Mouse (Mus musculus): ENCODE results near the gene Zfp628. TPM values are rescaled to one million over a fixed set of nuclear protein-coding genes. Genes with fewer than 3 reads are reported as not detected.
A peak's percentile ranks its signal among the peaks of the same experiment; 100 is the strongest.
"Not testable (repeated sequence)": the region's sequence is repeated elsewhere in the genome, so short reads cannot be mapped to it uniquely, and the experiment has no call there.

Gene Zfp628
- polyA plus RNA-seq, 1 experiment: 40.2 TPM

DNA sequence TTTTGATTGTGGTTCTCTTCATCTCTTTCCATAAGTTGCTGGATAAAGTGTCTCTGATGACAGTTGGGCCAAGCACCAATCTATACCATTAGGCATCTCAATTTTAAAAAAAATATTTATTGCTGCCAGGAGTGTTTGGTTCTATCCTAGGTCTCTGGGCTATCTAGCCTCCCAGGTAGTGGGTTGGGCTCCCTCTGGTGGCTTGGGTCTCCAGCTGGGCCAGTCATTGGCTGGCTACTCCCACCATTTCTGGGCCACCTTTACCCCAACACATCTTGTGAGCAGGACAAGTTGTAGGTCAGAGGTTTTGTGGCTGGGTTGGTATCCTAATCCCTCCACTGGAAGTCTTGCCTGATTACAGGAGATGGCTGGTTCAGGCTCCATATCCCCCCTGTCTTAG is 36.8 kb upstream of the Zfp628 start:
- peak; percentile 60 for DNase-seq
- no peaks in the 10 kb centered on the region for H3K36me3 ChIP-seq (ENCODE audit: control insufficient read depth, insufficient read depth, low read length)
- TF ChIP-seq CTCF (IDR thresholded peaks at IDR 0.05; ENCODE audit: borderline replicate concordance, control insufficient read depth, extremely low read depth, insufficient read depth, low read length, poor library complexity): peak; percentile 53; the same call in 1 of the 2 replicates
- no peak for TF ChIP-seq POLR2A (IDR thresholded peaks at IDR 0.05; ENCODE audit: control insufficient read depth, extremely low read depth, insufficient read depth, low read length, poor library complexity)
- peaks cover 12% of the 10 kb centered on the region for H3K4me1 ChIP-seq (replicated peaks; ENCODE audit: control insufficient read depth, insufficient read depth, low read length)
- no peaks in the 10 kb centered on the region for H3K27me3 ChIP-seq (ENCODE audit: control insufficient read depth, insufficient read depth, low read length)
- no peak overlapping the region for H3K4me3 ChIP-seq (ENCODE audit: control insufficient read depth, insufficient read depth, low read length)
- H3K27ac ChIP-seq (ENCODE audit: control insufficient read depth, insufficient read depth, low read length): no peak overlapping the region

DNA sequence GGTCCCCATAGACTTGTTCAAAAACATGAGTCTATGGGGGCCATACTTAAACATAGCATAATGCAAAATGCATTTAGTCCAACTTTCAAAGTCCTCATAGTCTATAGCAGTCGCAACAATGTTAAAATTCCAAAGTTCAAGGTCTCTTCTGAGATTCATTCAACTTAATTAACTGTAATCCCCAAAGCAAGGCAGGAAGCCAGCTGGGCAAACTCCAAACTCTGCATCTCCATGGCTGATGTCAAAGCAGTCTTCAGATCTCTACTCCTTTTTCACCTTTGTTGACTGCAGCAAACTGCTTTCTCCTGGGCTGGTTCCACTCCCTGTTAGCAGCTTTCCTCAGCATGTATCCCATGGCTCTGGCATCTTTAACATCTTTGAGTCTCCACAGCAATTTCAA is 36.0 kb upstream of the Zfp628 start:
- H3K4me3 ChIP-seq (ENCODE audit: control insufficient read depth, insufficient read depth, low read length); H3K27me3 ChIP-seq (ENCODE audit: control insufficient read depth, insufficient read depth, low read length); H3K36me3 ChIP-seq (ENCODE audit: control insufficient read depth, insufficient read depth, low read length); DNase-seq; H3K27ac ChIP-seq (ENCODE audit: control insufficient read depth, insufficient read depth, low read length): not testable (repeated sequence)
- 98% methylated on average over 1 of the region's 1 CpGs for whole genome bisulfite sequencing
- H3K4me1 ChIP-seq (replicated peaks; ENCODE audit: control insufficient read depth, insufficient read depth, low read length): peaks cover 12% of the 10 kb centered on the region

- Histone ChIP-seq H3K4me3 (ENCODE audit: control insufficient read depth, insufficient read depth, low read length) (no peak overlapping the region), H3K4me1 (replicated peaks; ENCODE audit: control insufficient read depth, insufficient read depth, low read length) (no peaks in the 10 kb centered on the region), H3K36me3 (ENCODE audit: control insufficient read depth, insufficient read depth, low read length) (no peaks in the 10 kb centered on the region), H3K27me3 (ENCODE audit: control insufficient read depth, insufficient read depth, low read length) (no peaks in the 10 kb centered on the region), H3K27ac (ENCODE audit: control insufficient read depth, insufficient read depth, low read length) (no peak overlapping the region)
- TF ChIP-seq CTCF (IDR thresholded peaks at IDR 0.05; ENCODE audit: borderline replicate concordance, control insufficient read depth, extremely low read depth, insufficient read depth, low read length, poor library complexity) (no peak), POLR2A (IDR thresholded peaks at IDR 0.05; ENCODE audit: control insufficient read depth, extremely low read depth, insufficient read depth, low read length, poor library complexity) (no peak)
- no peak for DNase-seq
- WGBS: 86% methylated on average over 4 of the region's 4 CpGs
Observed at GRCm38 (mm10) chr7:4886680-4887079, 28.3 kb upstream of the Zfp628 start.

DNA sequence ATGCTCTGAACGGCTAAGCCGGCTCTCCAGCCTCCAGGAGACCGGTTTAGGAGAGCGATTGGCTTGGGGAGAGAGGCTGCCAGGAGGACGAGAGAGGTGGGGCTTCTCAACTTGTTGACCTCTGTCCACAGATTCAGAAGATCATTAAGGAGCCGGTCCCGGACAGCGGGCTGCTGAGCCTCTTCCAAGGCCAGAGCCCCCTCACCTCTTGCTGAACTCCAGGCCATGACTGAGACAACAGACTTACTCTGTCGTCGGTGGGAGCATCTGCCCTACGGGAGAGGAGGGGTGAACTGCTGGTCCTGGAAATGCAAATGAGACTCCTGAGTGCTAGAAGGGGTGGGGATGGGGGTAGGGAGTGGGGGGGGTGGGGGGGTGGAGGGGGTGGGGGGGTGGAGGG is 19.8 kb upstream of the Zfp628 start:
- DNase-seq: no peak
- Histone ChIP-seq H3K4me1 (replicated peaks; ENCODE audit: control insufficient read depth, insufficient read depth, low read length) (peaks cover 8% of the 10 kb centered on the region; the same call in 1 of the 2 replicates), H3K36me3 (ENCODE audit: control insufficient read depth, insufficient read depth, low read length) (no peaks in the 10 kb centered on the region), H3K27ac (ENCODE audit: control insufficient read depth, insufficient read depth, low read length) (no peak overlapping the region), H3K4me3 (ENCODE audit: control insufficient read depth, insufficient read depth, low read length) (no peak overlapping the region), H3K27me3 (ENCODE audit: control insufficient read depth, insufficient read depth, low read length) (no peaks in the 10 kb centered on the region)
- WGBS: 91% methylated on average over 11 of the region's 11 CpGs
- TF ChIP-seq CTCF (IDR thresholded peaks at IDR 0.05; ENCODE audit: borderline replicate concordance, control insufficient read depth, extremely low read depth, insufficient read depth, low read length, poor library complexity) (no peak), POLR2A (IDR thresholded peaks at IDR 0.05; ENCODE audit: control insufficient read depth, extremely low read depth, insufficient read depth, low read length, poor library complexity) (no peak)

GRCm38 (mm10) chr7:4898851-4899648 is 16.0 kb upstream of the Zfp628 start:
- H3K4me3 ChIP-seq (ENCODE audit: control insufficient read depth, insufficient read depth, low read length): no peak overlapping the region
- no peak overlapping the region for H3K27ac ChIP-seq (ENCODE audit: control insufficient read depth, insufficient read depth, low read length)
- H3K27me3 ChIP-seq (ENCODE audit: control insufficient read depth, insufficient read depth, low read length): no peaks in the 10 kb centered on the region
- H3K36me3 ChIP-seq (ENCODE audit: control insufficient read depth, insufficient read depth, low read length): no peaks in the 10 kb centered on the region
- 62% methylated on average over 18 of the region's 18 CpGs for WGBS
- H3K4me1 ChIP-seq (replicated peaks; ENCODE audit: control insufficient read depth, insufficient read depth, low read length): peaks cover 8% of the 10 kb centered on the region; the same call in 1 of the 2 replicates
- DNase-seq: no peak
- TF ChIP-seq POLR2A (IDR thresholded peaks at IDR 0.05; ENCODE audit: control insufficient read depth, extremely low read depth, insufficient read depth, low read length, poor library complexity) (no peak), CTCF (IDR thresholded peaks at IDR 0.05; ENCODE audit: borderline replicate concordance, control insufficient read depth, extremely low read depth, insufficient read depth, low read length, poor library complexity) (no peak)

DNA sequence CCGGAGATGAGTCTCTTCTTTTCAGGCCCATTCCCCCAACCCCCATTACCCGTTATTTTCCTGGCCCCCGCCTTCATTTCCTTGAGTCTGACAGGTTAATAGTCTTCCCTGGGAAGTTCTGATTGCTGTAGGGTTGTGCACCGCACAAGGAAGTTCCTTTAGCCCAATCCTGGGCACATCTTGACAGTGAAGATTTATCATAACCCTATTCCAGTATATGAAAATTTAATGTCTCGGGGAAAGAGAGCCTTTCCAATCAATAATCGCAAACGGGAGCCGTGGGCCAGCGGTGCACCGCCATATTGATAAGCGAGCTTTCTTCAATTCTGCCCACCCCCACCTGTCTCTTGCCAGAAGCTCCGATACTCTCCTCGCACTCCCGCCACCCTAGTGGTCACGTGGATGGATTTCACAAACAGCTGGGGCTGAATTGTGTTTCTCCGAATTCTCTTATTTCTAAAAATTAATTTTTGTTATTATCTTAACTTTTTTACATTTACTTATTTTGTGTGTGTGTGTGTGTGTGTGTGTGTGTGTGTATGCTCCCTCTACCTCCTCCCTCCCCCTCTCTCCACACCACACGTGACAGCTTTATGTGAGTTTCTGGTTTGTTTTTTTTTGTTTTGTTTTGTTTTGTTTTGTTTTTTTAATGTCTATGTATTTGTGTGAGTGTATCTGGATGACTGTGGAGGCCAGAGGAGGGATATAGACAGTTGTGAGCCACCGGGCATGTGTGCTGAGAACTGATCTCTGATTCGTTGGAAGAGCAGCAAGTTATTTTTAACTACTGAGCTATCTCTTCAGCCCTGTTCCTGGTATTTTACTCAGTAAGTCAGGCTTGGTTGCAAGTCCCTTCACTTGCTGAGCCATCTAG is 15.1 kb upstream of the Zfp628 start:
- no peak for TF ChIP-seq CTCF (IDR thresholded peaks at IDR 0.05; ENCODE audit: borderline replicate concordance, control insufficient read depth, extremely low read depth, insufficient read depth, low read length, poor library complexity)
- TF ChIP-seq POLR2A (IDR thresholded peaks at IDR 0.05; ENCODE audit: control insufficient read depth, extremely low read depth, insufficient read depth, low read length, poor library complexity): no peak
- Histone ChIP-seq H3K27me3 (ENCODE audit: control insufficient read depth, insufficient read depth, low read length) (no peaks in the 10 kb centered on the region), H3K4me3 (ENCODE audit: control insufficient read depth, insufficient read depth, low read length) (peak overlapping the region; percentile 18; the same call in 1 of the 2 replicates), H3K4me1 (replicated peaks; ENCODE audit: control insufficient read depth, insufficient read depth, low read length) (peaks cover 8% of the 10 kb centered on the region; the same call in 1 of the 2 replicates), H3K27ac (ENCODE audit: control insufficient read depth, insufficient read depth, low read length) (peak overlapping the region; percentile 76), H3K36me3 (ENCODE audit: control insufficient read depth, insufficient read depth, low read length) (no peaks in the 10 kb centered on the region)
- WGBS: 15% methylated on average over 19 of the region's 19 CpGs
- no peak for DNase-seq
